Mouse (Mus musculus): ENCODE measurements around the gene Ifi35.
"Not testable (repeated sequence)": the region's sequence is repeated elsewhere in the genome, so short reads cannot be mapped to it uniquely, and the experiment has no call there.

The Ifi35 gene

DNA sequence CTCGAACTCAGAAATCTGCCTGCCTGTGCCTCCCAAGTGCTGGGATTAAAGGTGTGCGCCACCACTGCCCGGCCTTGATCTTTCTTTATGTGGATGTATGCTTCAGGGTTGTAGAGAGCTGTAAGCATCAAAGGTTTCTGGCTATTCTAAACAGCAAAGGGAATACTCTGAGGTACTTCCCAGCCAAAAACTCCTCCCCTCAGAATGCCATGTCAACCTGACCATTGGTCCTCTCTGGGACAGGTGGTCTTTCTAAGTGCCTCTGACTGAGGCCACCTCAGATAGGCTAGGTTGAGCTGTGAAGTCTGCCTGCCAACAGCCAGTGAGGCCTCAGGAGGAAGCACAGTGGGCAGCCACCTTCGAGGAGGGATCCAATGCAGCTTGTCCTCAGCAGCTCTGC, 692 bp downstream of the Ifi35 start:
- DNase-seq, result no peak

DNA sequence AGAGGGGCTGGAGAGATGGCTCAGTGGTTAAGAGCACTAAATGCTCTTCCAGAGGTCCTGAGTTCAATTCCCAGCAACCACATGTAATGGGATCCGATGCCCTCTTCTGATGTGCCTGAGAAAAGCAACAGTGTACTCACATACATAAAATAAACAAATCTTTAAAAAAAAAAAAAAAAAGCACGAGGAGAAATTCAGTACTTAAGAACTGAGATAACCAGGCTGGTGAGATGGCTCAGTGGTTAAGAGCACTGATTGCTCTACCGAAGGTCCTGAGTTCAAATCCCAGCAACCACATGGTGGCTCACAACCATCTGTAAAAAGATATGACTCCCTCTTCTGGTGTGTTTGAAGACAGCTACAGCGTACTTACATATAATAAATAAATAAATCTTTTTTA, 1.4 kb downstream of the Ifi35 start:
- not testable (repeated sequence) for DNase-seq

DNA sequence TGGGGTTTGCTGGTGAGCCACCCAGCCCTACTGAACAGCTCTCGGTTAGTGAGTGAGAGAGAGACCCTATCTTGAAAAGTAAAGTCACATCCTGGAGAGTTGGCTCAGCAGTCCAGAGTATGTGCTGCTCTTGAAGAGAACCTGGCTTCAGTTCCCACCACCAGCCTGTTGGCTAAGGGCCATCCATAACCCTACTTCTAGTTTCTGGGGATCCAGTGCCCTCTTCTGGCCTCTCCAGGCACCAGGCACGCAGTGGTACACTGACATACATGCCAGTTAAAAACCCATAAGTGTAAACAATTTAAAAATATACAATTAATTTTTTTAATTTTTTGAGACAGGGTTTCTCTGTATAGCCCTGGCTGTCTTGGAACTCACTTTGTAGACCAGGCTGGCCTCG, 2.2 kb downstream of the Ifi35 start:
- DNase-seq, result no peak

DNA sequence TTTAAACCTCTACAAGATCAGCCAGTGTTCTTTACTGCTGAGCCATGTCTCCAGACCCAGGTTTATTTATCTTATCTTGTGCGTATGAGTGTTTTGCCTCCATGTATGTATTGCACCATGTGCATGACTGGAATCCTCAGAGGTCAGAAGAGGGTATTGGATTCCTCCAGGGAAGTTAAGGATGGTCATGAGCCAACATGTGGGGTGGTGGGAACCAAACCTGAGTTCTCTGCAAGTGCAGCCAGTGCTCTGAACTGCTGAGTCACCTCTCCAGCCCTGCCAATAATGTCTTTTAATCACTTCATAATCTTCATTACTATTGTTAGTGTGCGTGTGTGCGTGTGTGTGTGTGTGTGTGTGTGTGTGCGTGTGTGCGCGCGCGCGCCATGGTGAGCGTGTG, 3.3 kb downstream of the Ifi35 start:
- no peak for DNase-seq

DNA sequence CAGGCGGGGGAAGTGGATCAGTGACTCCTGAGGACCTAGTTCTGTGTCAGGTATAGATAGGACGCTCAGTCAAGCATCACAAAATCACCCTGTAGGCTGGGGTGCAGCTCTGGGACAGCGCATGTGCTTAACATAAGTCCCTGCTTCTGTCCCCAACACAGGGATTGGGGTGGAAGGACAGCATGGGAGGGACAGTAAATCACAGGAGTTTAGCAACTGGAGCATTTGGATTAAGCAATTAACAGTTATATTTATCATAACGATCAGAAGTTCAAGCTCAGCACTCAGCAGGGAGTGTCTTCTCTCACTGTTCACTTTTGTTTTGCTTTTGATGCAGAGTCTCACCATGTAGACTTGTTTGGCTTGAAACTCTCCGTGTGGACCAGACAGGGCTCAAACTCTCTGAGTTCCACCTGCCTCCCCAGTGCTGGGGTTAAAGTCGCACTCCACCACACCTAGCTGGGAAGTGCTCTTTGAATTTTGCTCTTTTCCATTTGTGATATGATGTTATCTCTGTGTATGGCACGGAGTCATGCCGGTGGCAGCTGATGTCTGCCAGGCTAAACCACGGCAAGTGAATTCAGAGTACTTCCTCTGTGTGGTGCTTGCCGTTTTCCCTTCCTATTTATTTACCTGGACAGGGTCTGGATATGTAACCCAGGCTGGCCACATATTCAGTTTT, 4.0 kb downstream of the Ifi35 start:
- DNase-seq, result no peak

DNA sequence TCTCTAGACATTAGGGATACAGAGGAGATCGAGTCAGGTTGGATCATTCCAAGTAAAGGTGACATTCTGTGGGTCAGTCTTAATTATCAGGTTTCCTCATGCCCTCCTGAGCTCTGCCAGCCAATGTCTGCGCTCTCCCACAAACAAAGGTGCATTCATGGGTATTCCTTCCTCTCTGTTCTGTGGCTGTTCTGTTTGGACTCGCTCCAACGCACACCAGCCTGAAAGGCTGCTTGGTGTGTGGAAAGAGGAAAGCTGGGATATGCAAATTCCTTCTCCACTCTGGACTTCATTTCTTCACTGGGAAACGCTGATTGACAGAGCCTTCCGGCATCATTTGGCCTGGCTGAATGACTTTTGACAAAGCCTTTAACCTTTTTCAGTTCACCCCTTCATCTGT, 6.5 kb downstream of the Ifi35 start:
- no peak for DNase-seq

DNA sequence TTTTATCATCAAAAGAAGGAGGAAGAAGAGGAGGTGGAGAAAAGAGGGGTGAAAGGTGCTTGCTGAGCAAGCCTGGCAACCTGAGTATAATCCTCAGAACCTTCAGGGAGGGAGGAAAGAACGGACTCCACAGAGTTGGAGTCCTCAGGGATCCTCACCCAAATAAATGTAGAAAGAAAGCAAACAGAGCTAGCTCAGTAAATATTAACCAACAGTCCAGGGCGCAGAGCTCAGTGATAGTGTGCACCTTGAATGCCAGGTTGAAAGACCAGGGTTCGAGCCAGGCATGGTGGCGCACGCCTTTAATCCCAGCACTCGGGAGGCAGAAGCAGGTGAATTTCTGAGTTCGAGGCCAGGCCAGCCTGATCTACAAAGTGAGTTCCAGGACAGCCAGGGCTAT, 7.4 kb downstream of the Ifi35 start:
- DNase-seq, result no peak

DNA sequence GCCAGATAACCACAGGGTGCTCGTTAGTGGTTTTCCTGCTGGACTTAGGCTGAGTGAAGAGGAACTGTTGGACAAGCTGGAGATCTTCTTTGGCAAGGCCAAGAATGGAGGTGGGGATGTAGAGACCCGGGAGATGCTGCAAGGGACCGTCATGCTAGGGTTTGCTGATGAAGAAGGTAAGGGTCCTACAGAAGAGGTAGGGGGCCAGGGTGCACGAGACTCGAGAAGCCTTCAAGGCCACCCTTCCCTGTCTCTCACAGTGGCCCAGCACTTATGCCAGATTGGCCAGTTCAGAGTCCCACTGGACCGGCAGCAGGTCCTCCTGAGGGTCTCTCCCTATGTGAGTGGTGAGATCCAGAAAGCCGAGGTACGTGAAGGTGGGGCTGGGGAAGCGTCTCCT, 9.4 kb downstream of the Ifi35 start:
- no peak for DNase-seq

DNA sequence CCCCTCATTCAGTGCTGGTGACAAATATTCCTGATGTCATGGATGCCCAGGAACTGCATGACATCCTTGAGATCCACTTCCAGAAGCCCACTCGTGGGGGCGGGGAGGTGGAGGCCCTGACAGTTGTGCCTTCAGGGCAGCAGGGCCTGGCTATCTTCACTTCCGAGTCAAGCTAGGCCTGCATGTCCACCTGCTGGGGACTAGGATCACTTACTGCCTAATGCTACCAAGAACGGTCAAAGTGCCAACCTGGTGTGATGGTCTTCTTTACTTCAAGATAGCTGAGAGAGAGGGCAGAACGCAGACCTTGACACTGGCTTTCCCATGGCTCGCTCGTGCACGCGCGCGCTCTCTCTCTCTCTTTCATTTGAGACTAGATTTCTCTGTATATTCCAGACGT, 10.0 kb downstream of the Ifi35 start:
- no peak for DNase-seq

DNA sequence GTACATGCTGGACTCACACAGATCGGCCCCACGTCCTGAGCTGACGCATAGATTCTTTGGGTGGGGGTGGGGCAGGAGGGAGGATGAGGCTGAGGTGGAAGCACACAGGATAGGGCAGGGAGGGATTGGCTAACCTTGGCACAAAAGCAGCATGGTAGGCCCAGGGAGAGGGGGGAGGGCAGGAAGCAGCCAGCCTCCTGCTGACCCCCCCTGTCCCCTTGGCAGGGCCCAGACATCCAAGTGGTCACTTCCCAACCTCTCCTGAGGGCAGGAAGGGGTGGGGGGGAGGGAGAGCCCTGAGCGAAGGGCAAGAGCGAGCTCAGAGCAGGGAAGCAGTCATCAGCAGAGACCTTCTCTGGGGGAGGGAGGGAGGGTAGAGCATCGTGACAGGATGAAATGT, 11.5 kb downstream of the Ifi35 start:
- no peak for DNase-seq

DNA sequence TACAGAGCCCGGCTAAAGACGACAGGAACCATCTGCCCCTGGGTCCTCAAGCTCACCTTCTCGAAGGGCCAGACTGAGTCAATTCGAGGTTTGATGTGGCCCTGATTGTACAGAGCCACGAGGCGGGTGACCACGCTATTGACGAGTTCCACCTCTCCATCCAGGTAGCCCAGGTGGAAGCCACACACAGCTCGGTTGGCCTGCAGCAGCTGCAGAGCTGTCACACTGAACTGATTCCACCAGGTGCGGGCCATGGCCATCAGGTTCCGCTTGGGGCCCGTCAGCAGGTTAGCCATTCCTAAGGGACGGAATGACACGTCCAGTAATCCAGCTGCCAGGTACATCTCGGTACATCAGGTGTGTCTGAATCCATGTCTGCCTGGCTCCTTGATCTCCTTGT, 12.1 kb downstream of the Ifi35 start:
- no peak for DNase-seq

DNA sequence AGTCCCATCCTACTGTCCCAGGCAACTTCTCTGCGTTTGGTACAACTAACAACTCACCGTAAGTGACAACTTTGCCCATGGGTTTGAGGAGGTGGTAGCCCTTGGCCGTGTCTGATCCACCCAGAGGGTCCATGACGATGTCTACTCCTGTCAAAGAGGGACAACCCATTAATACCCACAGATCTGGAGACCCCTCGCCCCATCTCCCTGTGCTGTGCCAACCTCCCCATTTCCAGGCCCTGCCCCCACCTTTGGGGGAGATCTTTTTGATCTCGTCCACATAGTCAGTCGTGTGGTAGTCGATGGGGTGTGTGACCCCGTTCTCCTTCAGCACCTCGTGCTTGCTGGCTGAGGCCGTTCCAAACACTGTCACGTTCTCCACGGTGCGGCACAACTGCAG, 13.9 kb downstream of the Ifi35 start:
- no peak for DNase-seq

DNA sequence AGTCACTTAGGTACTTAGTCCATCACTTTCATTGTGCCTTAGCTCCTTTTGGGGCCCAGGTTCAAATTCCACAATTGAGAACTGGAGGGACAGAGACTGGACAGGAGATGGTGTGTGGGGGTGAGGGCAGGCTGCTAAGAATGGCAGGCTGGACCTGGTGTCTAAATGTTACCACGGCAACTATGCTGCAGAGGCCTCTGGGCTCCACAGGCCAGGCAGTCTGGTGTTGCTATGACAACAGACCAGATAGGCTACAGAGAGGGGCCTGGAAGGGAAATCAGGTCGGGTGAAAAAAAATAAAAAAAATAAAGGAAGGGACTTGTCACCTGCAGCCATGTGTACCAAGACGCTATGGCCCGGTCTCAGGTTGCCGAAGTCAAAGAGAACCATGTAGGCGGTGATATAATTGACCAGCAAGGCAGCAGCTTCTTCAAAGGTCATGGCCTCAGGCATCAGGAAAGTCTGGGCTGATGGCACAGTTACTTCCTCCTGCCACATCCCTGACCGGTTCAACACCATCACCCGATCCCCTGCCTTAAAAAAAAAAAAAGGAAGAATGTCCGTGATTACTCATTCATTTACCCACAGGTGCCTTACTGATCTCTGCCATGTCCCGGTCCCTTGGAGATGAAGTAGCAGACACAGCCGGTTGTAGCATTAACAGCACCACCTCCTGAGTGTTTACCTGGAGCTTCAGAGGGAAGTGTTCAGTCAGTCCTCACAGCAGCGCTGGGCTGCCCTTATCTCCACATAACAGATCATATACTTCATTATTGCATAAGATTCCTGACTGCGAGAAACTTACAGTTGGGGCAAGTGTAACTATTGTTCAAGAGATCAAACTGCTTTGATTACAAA, 14.6 kb downstream of the Ifi35 start:
- peak; percentile 79 for DNase-seq

DNA sequence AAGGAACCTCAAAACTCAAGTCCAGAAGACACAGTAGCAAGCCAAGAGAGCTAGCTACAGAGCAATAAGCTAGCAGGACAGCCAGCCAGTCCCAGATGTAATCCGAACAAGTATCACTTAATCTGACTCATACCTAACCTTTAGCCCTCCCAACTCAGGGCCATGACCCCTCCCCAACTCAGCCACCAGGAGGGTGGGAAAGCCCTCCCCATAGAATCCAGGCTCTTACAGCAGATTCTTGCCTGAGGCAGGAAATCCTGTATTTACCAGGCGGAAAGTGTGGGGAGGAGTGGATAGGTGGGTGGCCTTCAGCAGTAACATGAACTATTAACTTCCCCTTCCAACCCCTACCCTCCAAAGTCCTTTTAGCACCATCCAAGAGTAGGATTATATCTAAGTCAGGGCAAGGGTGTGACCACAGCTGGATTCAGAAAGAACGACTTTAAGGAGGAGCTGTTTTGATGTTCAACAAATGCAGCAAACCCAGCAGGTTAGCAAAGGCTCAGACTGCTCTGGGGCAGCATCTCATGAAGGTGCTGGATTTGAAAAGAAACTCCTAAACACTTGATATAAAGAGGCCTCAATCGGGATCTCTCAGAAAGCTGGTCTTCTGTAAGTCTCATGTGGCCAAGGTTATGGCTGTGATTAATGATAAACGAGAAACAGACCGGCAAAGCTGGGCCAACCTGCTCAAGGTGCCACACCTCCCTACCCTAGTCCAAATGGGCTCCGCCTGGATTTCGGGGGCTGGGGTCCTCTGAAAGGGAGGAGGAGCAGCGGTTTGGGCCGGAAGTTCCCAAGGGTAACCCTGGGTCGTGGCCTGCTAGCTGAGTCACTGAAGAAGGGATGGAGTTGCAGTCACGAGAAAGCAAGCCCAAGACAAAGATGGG, 16.2 kb downstream of the Ifi35 start, which contains the start of gene Rnd2:
Gene Rnd2, plus strand, starts transcription at position 789 of the 890 bp plus-strand sequence.
- no peak for DNase-seq

DNA sequence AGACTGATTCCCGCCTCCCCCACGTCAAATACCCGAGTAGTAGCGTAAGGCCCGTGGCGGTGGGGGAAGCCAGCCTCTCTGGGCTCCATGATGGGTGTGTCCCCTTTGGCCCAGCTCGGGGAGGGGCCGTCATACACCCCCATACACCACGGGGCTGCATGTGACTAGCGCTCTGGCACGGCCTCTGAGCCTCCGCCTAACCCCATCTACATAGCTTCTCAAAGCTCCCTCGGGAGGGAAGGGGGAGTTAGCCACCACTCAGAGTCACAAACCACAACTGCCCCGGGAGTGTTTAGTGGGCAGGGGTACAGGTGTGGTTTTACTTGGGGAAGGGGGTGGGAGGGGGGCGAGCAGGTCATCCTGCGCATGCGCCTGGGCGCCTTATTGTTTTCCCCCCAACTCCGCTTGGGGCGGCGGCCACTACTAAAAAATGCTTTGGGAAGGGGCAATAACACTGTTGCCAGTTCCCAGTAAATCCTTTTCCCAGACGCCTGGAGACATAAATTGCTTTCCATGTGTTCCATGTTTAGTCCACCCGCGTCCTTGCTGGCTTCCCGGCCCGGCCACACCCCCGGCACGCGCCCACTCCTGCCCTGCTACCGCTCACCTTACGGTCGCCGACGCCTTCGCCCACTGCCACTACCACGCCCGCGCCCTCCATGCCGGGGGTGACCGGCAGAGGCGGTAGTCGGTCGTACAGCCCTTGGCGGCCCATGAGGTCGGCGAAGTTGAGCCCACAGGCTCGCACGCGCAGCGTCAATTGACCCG, 17.1 kb downstream of the Ifi35 start:
- DNase-seq, result peak; percentile 76

DNA sequence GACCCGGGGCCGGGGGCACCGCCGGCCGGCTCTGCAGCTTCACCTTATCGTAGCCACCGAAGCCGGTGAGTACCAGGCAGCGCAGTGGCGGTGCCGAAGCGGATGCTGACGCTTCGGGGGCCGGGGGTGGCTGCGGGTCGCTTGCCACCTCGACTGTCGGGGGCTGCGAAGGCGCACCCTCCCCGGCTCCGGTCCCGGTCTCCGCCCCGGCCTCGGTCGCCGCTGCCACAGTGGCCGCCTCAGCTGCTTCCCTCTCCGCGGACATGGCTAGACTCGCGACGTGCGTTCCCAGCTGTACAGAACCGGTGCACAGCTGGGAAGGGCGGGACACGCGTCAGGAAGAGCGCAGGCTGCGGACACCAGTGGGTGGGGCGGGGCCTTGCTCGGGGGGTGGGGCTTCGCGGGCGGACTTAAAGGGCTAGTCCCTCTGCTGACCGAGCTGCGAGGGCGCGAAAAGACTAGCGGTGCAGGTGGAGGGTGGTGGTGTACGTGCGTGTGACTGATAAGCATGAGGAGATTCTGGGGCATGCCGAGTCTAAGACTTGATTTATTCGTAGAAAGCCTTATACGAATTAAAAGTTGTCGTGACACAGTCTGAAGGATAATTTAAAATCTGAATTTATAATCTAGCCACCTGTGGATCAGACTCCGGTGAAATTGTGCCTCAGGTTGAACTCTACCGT, 17.8 kb downstream of the Ifi35 start, which contains the start of gene Vat1:
Gene Vat1, minus strand, starts transcription at position 362 of the 683 bp plus-strand sequence.
- peak; percentile 82 for DNase-seq

DNA sequence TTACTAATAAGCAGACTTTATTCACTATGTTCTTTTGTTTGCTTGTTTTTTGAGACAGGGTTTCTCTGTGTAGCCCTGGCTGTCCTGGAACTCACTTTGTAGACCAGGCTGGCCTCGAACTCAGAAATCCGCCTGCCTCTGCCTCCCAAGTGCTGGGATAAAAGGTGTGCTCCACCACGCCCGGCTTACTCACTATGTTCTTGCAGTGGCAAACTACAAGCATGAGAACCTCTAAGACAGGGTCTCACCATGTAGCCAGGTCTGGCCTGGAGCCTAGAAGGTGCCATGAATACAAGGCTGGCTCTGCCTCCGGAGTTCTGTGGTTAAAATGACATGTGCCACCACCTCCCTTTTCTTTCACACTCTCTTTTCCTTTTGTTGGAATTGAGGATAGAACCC, 18.3 kb downstream of the Ifi35 start:
- DNase-seq, result not testable (repeated sequence)

DNA sequence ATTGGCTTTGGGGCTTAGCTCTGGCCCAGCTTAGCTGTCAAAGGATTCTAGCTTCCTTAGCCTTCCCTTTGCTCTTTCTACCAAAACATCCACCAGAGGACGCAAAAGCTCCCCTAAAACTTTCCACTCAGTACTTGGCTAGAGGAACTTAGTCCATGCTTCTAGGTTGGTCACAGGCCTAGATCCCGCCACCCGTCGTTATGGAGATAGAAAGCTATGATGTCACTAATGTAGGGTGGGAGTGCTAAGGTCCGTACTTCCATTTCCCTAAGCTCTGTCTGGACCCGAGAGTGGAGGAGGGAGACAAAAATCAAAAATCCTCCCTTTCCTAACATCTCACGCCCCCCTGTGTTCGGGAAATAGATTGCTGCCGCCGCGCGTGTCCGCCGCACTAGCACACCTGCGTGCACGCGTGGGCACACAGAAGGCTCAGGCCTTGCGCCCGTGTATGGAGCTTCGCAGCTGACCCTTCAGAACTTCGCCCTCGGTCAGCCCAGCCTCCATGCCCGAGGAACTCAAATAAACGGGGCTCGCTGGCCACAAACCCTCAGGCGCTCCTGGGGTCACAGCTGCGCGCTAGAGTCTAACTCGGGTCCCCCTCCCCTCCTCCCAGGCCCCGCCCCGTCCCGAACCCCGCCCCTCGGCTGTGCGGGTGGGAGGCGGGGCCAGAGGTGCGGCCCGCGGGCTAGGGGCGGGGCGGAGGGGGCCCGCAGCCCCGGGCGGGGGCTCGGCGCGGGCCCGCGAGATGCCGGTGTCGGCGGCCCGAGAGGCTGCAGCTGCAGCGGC, 19.5 kb downstream of the Ifi35 start:
- DNase-seq, result peak; percentile 92

DNA sequence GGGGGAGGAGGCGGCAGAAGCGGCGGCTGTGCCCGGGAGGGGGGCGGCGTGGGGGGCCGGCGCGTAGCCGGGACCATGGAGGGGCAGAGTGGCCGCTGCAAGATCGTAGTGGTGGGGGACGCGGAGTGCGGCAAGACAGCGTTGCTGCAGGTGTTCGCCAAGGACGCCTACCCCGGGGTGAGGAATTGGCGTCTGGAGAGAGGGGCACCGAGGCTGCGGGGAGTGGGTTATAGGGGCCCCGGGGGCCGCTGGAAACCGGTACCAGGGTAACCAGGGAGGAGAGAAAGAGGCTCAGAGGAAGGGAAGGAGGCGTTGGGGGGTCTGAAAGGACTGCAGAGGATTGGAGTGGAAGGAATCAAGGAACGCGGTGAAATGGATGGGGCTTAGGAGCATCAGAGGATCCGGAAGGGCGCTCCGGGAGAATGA, 20.1 kb downstream of the Ifi35 start:
- DNase-seq, result no peak

DNA sequence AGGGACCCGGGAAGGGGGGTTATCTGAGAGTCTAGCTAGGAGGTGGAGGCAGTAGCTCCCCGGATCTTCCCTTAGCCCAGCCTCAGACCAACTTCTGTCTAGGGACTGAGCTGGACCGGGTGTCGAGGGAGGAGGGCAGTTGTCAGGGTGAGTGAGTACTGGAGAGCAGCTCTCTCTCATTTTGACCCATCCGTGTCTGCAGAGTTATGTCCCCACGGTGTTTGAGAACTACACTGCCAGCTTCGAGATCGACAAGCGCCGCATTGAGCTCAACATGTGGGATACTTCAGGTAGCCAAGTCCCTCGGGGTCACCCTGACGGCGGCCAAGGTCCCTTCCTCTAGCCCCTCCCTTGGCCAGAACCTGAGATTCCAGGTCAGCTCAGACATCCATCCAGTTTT, 20.5 kb downstream of the Ifi35 start:
- DNase-seq, result no peak

DNA sequence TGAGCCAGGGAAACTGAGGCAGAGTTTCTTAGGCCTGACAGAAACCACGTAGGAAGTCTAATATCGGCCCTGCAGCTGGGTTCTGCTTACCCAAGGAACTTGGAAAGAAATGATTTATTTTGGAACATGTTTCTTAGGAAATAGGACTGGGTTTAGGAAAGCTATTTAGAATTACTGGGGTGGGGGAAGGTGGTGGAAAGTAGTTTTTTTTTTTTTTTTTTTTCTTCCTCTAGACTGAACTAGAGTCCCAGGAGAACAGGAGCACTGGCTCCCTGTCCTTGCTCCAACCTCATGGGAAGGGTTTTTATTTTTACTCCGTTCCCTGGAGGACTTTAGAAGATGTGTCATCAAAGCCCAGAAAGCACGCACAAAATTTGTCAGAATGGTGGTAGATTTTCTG, 20.9 kb downstream of the Ifi35 start:
- no peak for DNase-seq
